Mouse (Mus musculus) heart, adult 11 months (tissue): Measurements from ENCODE around the gene Ppp1r12b.

Experiments used
- DNase-seq: peaks from one replicate; pipeline ENCODE4 v3.0.0; 2022

The Ppp1r12b gene

GRCm38 (mm10) chr1:134790716-134791439, 164.9 kb downstream of the Ppp1r12b start:
- DNase-seq = peak; percentile 77

- DNase-seq = peak; percentile 87
Measured at GRCm38 (mm10) chr1:134788096-134788495, 167.6 kb downstream of the Ppp1r12b start.

GRCm38 (mm10) chr1:134784911-134785310, 170.8 kb downstream of the Ppp1r12b start:
- no peak for DNase-seq

- no peak for DNase-seq
Measured at GRCm38 (mm10) chr1:134784481-134784880, 171.3 kb downstream of the Ppp1r12b start.

GRCm38 (mm10) chr1:134783958-134784357, 171.8 kb downstream of the Ppp1r12b start:
- DNase-seq = no peak

- DNase-seq = no peak
Measured at GRCm38 (mm10) chr1:134782797-134783196, 172.9 kb downstream of the Ppp1r12b start.

GRCm38 (mm10) chr1:134777936-134778548, 177.7 kb downstream of the Ppp1r12b start:
- DNase-seq = peak; percentile 67

GRCm38 (mm10) chr1:134777201-134777885, 178.4 kb downstream of the Ppp1r12b start:
- DNase-seq = peak; percentile 76

- DNase-seq = peak; percentile 65
Measured at GRCm38 (mm10) chr1:134775631-134776030, 180.1 kb downstream of the Ppp1r12b start.

GRCm38 (mm10) chr1:134774728-134775287, 180.9 kb downstream of the Ppp1r12b start:
- peak; percentile 94 for DNase-seq

- peak; percentile 87 for DNase-seq
Measured at GRCm38 (mm10) chr1:134774247-134774646, 181.5 kb downstream of the Ppp1r12b start.

- peak; percentile 92 for DNase-seq
Measured at GRCm38 (mm10) chr1:134773256-134773655, 182.5 kb downstream of the Ppp1r12b start.

- peak; percentile 84 for DNase-seq
Measured at GRCm38 (mm10) chr1:134772821-134773220, 182.9 kb downstream of the Ppp1r12b start.

- DNase-seq = no peak
Measured at GRCm38 (mm10) chr1:134771999-134772398, 183.7 kb downstream of the Ppp1r12b start.

- peak; percentile 99 for DNase-seq
Measured at GRCm38 (mm10) chr1:134771353-134771752, 184.4 kb downstream of the Ppp1r12b start.

- peak; percentile 82 for DNase-seq
Measured at GRCm38 (mm10) chr1:134770312-134770711, 185.4 kb downstream of the Ppp1r12b start.

- no peak for DNase-seq
Measured at GRCm38 (mm10) chr1:134766448-134766847, 189.3 kb downstream of the Ppp1r12b start.

GRCm38 (mm10) chr1:134764831-134765458, 190.8 kb downstream of the Ppp1r12b start:
- DNase-seq = peak; percentile 94

GRCm38 (mm10) chr1:134763776-134764438, 191.8 kb downstream of the Ppp1r12b start:
- no peak for DNase-seq

GRCm38 (mm10) chr1:134763250-134763649, 192.5 kb downstream of the Ppp1r12b start:
- DNase-seq = no peak

- no peak for DNase-seq
Measured at GRCm38 (mm10) chr1:134761534-134761933, 194.2 kb downstream of the Ppp1r12b start.

GRCm38 (mm10) chr1:134760642-134761041, 195.1 kb downstream of the Ppp1r12b start:
- no peak for DNase-seq
